Mouse (Mus musculus): ENCODE data around the gene Dnajc5. TPM values are rescaled to one million over a fixed set of nuclear protein-coding genes. Genes with fewer than 3 reads are reported as not detected.

Gene Dnajc5
- polyA plus RNA-seq, 1 experiment = 31.8 TPM

DNA sequence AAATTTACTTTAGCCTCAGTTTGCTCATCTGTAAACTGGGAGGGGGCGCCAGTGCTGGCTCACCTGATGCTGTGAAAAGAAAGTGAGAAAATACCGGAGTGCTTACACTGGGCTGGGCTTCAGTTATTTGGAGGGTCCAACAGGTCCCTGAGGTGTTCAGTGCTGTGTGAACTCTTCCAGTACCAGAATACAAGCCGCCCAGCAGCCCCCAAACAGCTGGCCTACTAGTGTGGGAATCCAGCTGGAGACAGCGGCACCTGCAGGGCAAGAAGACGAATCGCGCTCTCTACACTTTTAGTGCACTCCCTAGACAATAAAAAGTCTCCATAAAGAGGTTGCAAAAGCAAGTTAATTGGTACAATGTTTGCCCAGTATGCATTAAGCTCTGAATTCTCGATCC is 24.0 kb upstream of the Dnajc5 start:
- no peak for TF ChIP-seq GATA1 (IDR thresholded peaks at IDR 0.05; ENCODE audit: low read length)

DNA sequence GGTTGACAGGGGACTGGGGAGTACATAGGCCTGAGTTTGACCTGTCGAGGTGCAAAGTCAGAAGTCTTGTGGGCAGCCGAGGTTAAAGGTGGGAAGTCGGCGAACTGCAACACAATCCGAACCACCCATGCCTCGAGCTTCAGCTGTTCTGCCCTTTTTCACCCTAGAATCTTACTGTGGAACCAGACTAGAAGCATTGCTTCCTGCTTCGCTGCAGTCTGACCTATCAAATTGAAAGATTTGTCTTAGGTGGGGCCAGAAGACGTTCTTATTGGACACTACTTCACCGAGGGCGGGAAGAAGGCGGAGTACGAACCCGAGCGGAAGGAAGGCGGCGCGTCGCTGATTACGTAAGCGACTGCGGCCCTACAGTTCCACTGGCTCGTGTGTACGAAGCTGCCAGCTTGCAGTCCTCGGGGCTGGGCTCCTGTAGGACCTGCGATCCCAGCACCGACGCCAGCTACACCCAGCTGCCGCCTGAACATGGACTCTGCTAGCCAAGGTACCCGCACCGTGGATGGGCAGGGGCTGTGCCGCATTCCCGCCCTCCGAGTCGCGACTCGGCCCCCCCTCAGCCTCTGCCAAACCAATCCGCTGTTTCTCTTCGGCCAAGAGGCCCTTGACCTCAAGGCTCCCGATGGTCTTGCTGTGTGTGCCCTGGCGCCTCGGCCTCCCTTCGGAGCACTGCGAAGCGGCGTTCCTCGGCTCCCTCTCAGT is 23.3 kb upstream of the Dnajc5 start, which contains the start of gene Tpd52l2:
TSS of gene Tpd52l2 (plus strand) at position 312 of the 717 bp plus-strand sequence.
- TF ChIP-seq GATA1 (IDR thresholded peaks at IDR 0.05; ENCODE audit: low read length) = no peak

DNA sequence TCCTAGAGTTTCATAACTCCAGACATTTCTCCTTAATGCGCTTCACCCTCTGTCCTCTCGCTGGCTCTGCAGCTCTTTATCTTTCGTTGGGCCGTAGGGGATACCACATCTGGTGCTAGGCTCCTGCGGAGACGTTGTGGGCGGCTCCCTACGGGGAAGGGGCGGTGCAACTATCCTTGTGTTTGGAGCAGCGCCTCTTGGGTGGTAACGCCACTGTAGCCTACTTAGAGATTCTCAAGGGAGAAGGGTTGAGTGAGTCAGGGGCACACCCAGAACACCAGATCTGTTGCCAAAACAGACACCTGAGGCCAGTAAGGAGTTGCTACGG is 22.8 kb upstream of the Dnajc5 start:
- no peak for TF ChIP-seq GATA1 (IDR thresholded peaks at IDR 0.05; ENCODE audit: low read length)

DNA sequence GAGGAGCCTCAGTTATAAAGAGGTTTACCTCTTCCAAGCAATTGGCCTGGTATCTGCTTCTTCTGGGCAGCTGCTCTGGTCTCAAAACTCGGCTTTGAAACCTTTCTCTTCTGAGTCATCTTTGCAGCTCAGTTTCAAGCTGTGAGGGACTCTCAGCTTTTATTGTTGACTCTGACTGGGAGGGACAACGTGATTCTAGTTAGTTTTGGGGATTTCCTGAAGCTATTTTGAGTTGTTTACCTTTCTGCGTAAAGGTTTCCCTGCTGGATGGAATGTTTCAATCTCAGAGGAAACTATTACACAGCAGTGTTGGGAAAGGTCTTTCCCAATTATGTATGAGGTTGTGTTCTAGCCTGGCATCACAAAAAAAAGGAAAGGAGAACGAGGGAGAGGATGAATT is 21.6 kb upstream of the Dnajc5 start:
- TF ChIP-seq GATA1 (IDR thresholded peaks at IDR 0.05; ENCODE audit: low read length) = no peak

DNA sequence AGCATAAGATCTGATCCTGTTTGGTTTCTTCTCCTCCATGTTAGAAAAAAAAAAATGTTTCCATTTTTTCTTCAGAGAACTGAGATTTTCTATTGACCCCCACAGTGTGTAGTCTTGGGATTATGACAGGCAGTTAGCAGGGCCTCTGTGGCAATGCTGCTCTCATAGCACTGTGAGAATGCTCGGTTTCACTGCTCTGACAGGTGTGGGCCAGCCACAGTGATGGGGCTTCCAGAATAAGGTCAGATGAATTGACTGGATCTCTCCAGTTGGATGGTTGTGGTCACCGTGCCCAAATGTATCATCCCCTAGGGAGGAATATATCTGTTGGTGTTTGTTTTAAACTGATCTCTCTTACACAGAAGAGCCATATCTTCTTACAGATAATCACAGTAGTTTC is 11.1 kb upstream of the Dnajc5 start:
- TF ChIP-seq GATA1 (IDR thresholded peaks at IDR 0.05; ENCODE audit: low read length) = no peak

DNA sequence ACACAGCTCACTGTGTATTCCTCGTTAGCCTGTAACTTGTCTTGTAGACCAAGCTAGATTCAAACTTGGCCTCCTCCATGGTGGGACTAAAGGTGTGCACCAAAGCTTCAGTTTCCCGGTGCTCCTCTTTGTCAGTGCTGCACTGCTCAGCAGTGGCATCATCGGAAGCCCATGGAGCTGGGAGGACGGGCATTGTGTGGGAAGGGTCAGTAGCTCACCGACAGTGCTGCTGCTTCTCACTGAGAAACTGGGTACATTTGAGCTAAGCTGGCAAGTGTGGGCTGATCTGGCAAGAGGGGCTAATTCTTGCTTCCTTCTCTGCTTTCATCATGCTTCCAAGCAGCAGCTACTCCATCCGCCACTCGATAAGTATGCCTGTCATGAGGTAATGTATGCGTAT is 9.1 kb upstream of the Dnajc5 start:
- no peak for TF ChIP-seq GATA1 (IDR thresholded peaks at IDR 0.05; ENCODE audit: low read length)

DNA sequence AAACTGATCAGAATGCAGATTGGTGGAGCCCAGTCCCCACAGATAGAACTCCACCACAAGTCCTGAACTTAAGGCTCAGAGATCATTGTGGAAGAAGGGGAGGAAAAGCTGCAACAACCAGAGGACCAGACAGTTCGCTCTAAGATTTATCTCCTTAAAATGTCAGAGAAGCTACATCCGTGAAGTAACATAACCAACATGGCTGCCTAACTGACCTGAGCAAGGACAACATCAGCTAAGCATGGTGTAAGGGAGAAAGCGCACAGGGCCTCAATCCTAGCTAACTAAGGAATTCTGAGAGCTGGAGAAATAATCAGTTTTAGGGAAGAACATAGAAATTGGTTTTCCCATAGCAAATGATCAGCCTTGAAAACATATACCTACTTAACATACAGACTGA is 1.1 kb upstream of the Dnajc5 start:
- TF ChIP-seq GATA1 (IDR thresholded peaks at IDR 0.05; ENCODE audit: low read length) = no peak

DNA sequence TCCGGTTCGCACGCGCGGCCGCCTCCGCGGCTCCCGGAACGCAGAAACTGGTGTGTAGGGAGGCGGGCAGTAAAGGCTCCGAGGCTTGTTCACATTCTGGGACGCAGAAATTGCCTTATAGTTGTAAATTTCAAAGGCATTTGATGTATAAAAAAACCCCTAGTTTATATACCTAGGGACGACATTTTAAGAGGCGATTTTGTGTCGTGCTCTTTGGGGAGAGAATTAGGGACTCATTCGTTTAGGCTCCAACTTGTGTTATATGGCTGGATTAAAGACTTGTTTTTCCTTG is 597 bp downstream of the Dnajc5 start:
- no peak for TF ChIP-seq GATA1 (IDR thresholded peaks at IDR 0.05; ENCODE audit: low read length)

DNA sequence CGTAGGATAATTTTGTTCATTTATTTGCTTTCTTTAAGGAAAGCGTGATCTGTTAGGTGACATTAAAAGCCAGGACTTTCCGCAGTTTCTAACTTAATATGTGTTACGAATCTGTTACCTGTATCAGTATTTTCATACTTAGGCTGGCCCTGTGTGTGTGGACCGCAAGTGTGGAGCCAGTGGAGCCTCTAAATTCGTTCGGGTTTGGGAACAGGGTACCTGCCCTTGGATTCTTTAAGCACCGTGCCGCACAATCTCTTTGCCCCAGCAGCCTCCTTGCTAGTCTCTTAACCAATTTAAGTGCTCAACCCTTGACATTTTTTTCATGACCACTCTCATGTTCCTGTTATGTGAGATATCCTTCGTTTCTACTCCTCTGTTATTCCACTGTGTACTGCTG is 1.2 kb downstream of the Dnajc5 start:
- TF ChIP-seq GATA1 (IDR thresholded peaks at IDR 0.05; ENCODE audit: low read length) = no peak

DNA sequence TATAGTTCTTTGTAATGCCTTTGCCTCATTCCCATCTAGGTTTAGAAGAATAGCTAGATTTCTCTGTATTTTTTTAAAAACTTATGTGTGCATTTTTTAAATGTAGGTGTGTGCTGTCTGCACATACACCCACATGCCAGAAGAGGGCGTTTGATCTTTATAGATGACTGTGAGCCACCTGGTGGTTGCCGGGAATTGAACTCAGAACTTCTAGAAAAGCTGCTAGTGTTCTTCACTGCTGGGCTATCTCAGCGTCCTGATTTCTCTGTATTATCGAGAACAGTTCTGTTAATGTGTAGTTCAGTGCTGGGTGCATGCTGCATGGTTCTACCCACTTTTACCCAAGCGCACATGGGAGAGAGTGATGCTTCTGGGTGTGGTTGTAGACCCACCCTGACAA is 2.5 kb downstream of the Dnajc5 start:
- no peak for TF ChIP-seq GATA1 (IDR thresholded peaks at IDR 0.05; ENCODE audit: low read length)

DNA sequence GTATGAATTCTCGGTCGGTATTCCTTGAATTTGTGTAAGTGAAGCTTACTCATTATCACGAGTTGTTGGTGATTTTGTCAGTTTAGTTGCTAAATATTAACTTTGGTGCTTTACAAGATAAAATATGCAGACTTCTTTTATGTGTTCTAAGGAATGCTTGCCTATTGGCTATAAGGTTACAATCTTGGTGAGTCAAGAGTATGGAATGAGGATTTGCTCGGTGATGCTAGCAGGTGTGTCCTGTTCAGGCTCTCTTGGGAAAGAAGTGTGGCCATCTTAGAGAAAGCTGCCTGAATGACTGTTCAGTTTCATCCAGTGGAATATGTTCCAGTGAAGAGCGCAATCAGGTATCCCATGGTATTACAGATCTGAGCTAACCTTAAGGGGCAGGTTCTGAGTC is 5.2 kb downstream of the Dnajc5 start:
- no peak for TF ChIP-seq GATA1 (IDR thresholded peaks at IDR 0.05; ENCODE audit: low read length)

DNA sequence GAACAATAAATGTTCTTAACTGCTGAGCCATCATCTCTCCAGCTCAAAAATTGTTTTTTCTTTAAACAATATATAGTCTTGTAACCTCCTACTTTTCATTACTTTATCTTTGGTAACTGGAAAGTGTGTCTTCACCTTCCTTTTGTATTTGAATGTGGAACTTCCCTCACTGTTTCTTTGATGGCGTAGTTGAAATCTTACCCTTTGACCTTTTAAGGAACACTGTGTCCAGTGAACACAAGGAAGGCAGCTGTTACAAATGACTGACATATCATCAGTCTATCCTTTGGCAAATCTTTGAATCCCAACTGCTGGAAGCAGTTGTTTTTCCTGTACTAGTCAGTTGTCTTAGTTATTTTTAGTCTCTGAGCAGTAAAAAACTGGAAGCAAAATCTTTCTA is 8.8 kb downstream of the Dnajc5 start:
- no peak for TF ChIP-seq GATA1 (IDR thresholded peaks at IDR 0.05; ENCODE audit: low read length)

DNA sequence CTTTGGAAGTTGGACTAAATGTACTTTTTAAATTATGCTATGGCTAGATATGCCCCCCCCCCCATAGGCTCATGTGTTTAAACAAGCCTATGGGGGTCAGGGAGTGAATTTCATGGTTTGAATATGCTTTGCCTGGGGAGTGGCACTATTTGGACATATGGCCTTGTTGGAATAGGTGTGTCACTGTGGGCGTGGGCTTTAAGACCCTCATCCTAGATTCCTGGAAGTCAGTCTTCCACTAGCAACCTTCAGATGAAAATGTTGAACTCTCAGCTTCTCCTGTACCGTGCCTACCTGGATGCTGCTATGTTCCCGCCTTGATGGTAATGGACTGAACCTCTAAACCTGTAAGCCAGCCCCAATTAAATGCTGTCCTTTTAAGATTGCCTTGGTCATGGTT is 12.3 kb downstream of the Dnajc5 start:
- TF ChIP-seq GATA1 (IDR thresholded peaks at IDR 0.05; ENCODE audit: low read length) = no peak

DNA sequence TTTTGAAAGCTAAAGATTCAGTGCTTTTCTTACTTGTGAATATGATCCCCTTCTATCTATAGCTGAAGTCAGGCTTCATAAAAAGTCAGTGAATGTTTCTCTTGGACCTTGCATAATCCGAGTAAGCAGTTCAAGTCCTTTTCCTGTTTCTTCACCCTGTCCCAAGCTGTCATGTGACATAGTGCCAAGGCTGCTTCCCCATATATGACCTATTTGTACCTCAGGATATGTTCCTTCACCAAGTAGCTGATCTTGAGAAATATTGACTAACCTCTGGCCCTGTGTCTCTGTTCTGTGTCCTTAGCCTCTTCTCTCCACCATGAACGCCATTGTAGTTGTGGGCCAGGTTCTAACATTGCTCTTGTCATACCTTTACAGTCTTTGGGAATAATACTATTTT is 16.1 kb downstream of the Dnajc5 start:
- TF ChIP-seq GATA1 (IDR thresholded peaks at IDR 0.05; ENCODE audit: low read length) = no peak

DNA sequence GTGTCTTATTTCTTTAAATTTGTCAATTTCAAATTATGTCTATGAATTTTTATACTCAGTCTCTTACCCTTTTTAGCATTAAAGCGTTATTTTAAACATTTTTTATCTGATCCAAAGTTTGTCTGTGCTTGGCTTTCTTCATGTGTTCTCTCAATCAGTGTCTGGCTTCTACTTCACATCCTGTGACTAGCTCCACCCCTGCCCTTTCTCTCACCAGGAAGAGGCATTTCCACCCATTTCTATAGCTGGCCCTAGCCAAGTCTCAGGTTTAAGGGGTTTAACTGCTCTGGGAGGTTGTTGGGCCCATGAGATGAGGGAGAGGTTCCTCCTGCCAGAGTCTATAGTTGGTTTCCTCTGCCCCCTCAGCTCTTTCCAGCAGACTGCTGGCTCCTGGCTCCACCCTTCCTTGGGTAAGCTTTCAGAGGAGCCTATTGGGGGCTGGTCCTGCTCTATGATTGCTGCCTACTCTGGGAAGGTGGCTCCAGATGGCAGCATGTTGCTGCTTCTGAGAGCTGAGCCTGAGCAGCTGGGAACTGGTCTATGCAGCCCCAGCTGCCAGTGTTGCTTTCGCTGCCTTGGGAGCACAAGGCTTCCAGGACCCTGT is 17.3 kb downstream of the Dnajc5 start:
- no peak for TF ChIP-seq GATA1 (IDR thresholded peaks at IDR 0.05; ENCODE audit: low read length)

DNA sequence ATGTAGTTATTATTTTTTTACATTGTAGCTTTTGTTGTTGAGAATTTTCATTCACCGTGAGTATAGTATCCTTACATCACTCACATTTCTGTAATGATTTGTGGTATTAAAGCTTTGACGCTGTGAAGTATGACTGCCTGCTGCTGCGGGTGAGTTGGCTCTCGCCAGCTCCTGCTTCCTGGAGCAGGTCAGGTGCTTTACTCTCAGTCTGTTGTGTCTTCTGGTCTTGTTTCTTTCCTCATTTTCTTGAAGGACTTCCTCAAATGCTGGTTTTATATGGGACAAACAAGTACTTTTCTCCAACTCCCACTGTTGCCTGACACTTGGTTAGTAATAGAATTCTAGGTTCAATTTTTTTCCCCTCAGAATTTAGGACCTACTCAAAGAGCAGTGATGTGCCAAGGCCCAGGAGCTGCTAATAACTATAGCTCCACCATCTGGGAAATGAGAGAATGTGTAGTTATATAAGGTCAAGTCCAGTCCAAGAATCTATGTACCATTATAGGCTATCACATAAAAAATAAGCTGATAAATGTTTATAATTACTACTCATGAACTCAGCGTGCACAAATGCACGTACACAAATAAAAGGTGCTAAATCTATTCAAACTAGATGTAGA is 21.6 kb downstream of the Dnajc5 start:
- TF ChIP-seq GATA1 (IDR thresholded peaks at IDR 0.05; ENCODE audit: low read length) = no peak

DNA sequence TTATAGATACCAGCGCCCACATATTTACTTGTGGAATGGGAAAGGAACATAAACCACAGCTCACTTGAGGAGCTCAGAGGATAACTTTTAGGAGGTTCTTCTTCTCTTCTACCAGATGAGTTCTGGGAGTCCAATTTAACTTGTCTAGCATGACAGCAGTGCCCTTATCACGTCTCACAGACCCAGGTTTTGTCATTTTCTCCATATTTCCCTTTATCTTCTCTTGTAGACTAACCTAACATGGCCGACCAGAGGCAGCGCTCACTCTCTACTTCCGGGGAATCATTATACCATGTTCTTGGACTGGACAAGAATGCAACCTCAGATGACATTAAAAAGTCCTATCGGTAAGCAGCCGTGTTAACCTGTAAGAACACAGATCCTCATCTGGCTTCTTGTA is 25.9 kb downstream of the Dnajc5 start:
- TF ChIP-seq GATA1 (IDR thresholded peaks at IDR 0.05; ENCODE audit: low read length) = no peak

Measured in G1E-ER4 (cell line).